Mouse (Mus musculus) liver, postnatal 0 days (tissue): ENCODE measurements around the gene Atl1. TPM values are rescaled to one million over a fixed set of nuclear protein-coding genes. Genes with fewer than 3 reads are reported as not detected.

Source experiments
- ATAC-seq: fragments of 200-750 bp; cut with Nextera tagmentation; 2 replicates; pipeline ENCODE4 v1.8.0; 2017; ENCODE audit warnings: mild to moderate bottlenecking, moderate library complexity
- DNase-seq: peaks from one replicate; pipeline ENCODE4 v3.0.0-alpha.2; 2016
- H3K27ac ChIP-seq: fragments of 300-500 bp; sonication (generic); 2 replicates; pipeline ENCODE4 v1.5.1; 2014; ENCODE audit warnings: antibody characterized with exemption, moderate library complexity, mild to moderate bottlenecking, low read depth
- H3K27me3 ChIP-seq: fragments of 300-500 bp; sonication (generic); 2 replicates; pipeline ENCODE4 v1.6.1; 2014; ENCODE audit warnings: low read length, control low read depth, mixed read lengths; ENCODE audit not compliant: insufficient read depth
- H3K36me3 ChIP-seq: fragments of 300-500 bp; sonication (generic); replicated peaks from 2 replicates; pipeline ENCODE4 v1.6.1; 2014; ENCODE audit warnings: mild to moderate bottlenecking, control low read depth, low read length, moderate library complexity, mixed read lengths; ENCODE audit not compliant: insufficient read depth
- H3K4me1 ChIP-seq: fragments of 300-500 bp; sonication (generic); 2 replicates; pipeline ENCODE4 v1.6.1; 2014; ENCODE audit warnings: antibody characterized with exemption, mild to moderate bottlenecking, control low read depth; ENCODE audit not compliant: insufficient read depth
- H3K4me2 ChIP-seq: fragments of 300-500 bp; sonication (generic); 2 replicates; pipeline ENCODE4 v1.6.1; 2014; ENCODE audit warnings: low read depth, mild to moderate bottlenecking, low read length, moderate library complexity, mixed read lengths
- H3K4me3 ChIP-seq: fragments of 300-500 bp; sonication (generic); 2 replicates; pipeline ENCODE4 v1.5.1; 2014; ENCODE audit warnings: low read depth, low read length
- H3K9ac ChIP-seq: fragments of 300-500 bp; sonication (generic); replicated peaks from 2 replicates; pipeline ENCODE4 v1.6.1; 2014; ENCODE audit warnings: mild to moderate bottlenecking, moderate library complexity
- H3K9me3 ChIP-seq: fragments of 300-500 bp; sonication (generic); 2 replicates; pipeline ENCODE4 v1.6.1; 2016; ENCODE audit warnings: mild to moderate bottlenecking, control low read depth, low read length, mixed read lengths
- CTCF ChIP-seq: sonication (generic); IDR thresholded peaks from 2 replicates; pipeline ENCODE4 v1.5.1; 2016; ENCODE audit warnings: antibody characterized with exemption, low read depth
- EP300 ChIP-seq: IDR thresholded peaks from 2 replicates; pipeline ENCODE4 v1.6.1; 2016; ENCODE audit warnings: antibody characterized with exemption, low read depth, mild to moderate bottlenecking
- WGBS: fragments of 180-500 bp; shearing (Covaris S2); extraction: QIAGEN DNeasy Blood & Tissue Kit; methylation state at CpG from one replicate; pipeline ENCODE4 v1.1.7; 2014; ENCODE audit not compliant: insufficient replicate concordance; 5-methylcytosine and 5-hydroxymethylcytosine counted together
- polyA plus RNA-seq: library from polyadenylated mRNA; unstranded; fragments of >200 nt; fragmentation: Nextera tagmentation; extraction: Ambion mirVana; gene quantifications from 2 replicates; pipeline ENCODE4 v1.2.1, GENCODE M21; 2015

Atl1 gene
- polyA plus RNA-seq, 1 experiment from 2014 or later: 1.0 TPM

- Histone ChIP-seq H3K4me1 (no peaks in the 10 kb centered on the region), H3K27me3 (no peaks in the 10 kb centered on the region), H3K9ac (no peak overlapping the region), H3K36me3 (no peaks in the 10 kb centered on the region), H3K27ac (no peak overlapping the region), H3K4me3 (no peak overlapping the region), H3K4me2 (no peak overlapping the region), H3K9me3 (no peaks in the 10 kb centered on the region)
- TF ChIP-seq EP300 (no peak), CTCF (no peak)
- ATAC-seq: no peak
- WGBS: 66% methylated on average over 2 of the region's 2 CpGs
- DNase-seq: no peak
These were observed 25.5 kb downstream of the Atl1 start for GRCm38 (mm10) chr12:69917870-69918269.

GRCm38 (mm10) chr12:69922099-69922498, 29.7 kb downstream of the Atl1 start:
- peak; percentile 14; the same call in 1 of the 2 replicates for ATAC-seq

GRCm38 (mm10) chr12:69923128-69923527, 30.7 kb downstream of the Atl1 start:
- Histone ChIP-seq H3K4me3 (no peak overlapping the region), H3K36me3 (no peaks in the 10 kb centered on the region), H3K4me2 (no peak overlapping the region), H3K9ac (no peak overlapping the region), H3K27me3 (no peaks in the 10 kb centered on the region), H3K9me3 (no peaks in the 10 kb centered on the region), H3K4me1 (peaks cover 5% of the 10 kb centered on the region), H3K27ac (no peak overlapping the region)
- DNase-seq (no peak), ATAC-seq (no peak)
- TF ChIP-seq CTCF: no peak
- 52% methylated on average over 3 of the region's 3 CpGs for WGBS

More at GRCm38 (mm10) chr12:69922099-69922498, 29.7 kb downstream of the Atl1 start:
- DNase-seq: no peak
- no peak overlapping the region for H3K4me3 ChIP-seq
- no peak overlapping the region for H3K4me2 ChIP-seq
- H3K9me3 ChIP-seq: no peaks in the 10 kb centered on the region
- TF ChIP-seq CTCF (no peak), EP300 (no peak)
- H3K36me3 ChIP-seq: no peaks in the 10 kb centered on the region
- H3K9ac ChIP-seq: no peak overlapping the region
- H3K27me3 ChIP-seq: no peaks in the 10 kb centered on the region
- H3K27ac ChIP-seq: peak overlapping the region; percentile 52; the same call in 1 of the 2 replicates
- 62% methylated on average over 1 of the region's 1 CpGs for WGBS
- peaks cover 5% of the 10 kb centered on the region for H3K4me1 ChIP-seq

- H3K27ac ChIP-seq: no peak overlapping the region
- no peaks in the 10 kb centered on the region for H3K36me3 ChIP-seq
- no peak overlapping the region for H3K9ac ChIP-seq
- DNase-seq (no peak), ATAC-seq (peak; percentile 56)
- WGBS: 45% methylated on average over 3 of the region's 3 CpGs
- no peak overlapping the region for H3K4me2 ChIP-seq
- TF ChIP-seq CTCF (no peak), EP300 (no peak)
- H3K4me1 ChIP-seq: peaks cover 5% of the 10 kb centered on the region
- no peaks in the 10 kb centered on the region for H3K27me3 ChIP-seq
- H3K4me3 ChIP-seq: no peak overlapping the region
- H3K9me3 ChIP-seq: no peaks in the 10 kb centered on the region
These were observed 31.2 kb downstream of the Atl1 start for GRCm38 (mm10) chr12:69923603-69924002.

GRCm38 (mm10) chr12:69924012-69924411, 31.6 kb downstream of the Atl1 start:
- ATAC-seq (peak; percentile 60), DNase-seq (peak; percentile 70)
- H3K27ac ChIP-seq: no peak overlapping the region
- 16% methylated on average over 5 of the region's 5 CpGs for WGBS
- H3K27me3 ChIP-seq: no peaks in the 10 kb centered on the region
- TF ChIP-seq CTCF: peak; percentile 85
- TF ChIP-seq EP300: no peak
- no peaks in the 10 kb centered on the region for H3K9me3 ChIP-seq
- no peak overlapping the region for H3K4me3 ChIP-seq
- H3K9ac ChIP-seq: no peak overlapping the region
- peaks cover 5% of the 10 kb centered on the region for H3K4me1 ChIP-seq
- no peaks in the 10 kb centered on the region for H3K36me3 ChIP-seq
- H3K4me2 ChIP-seq: no peak overlapping the region

- no peak overlapping the region for H3K4me3 ChIP-seq
- DNase-seq (no peak), ATAC-seq (peak; percentile 61)
- TF ChIP-seq EP300: no peak
- no peak for TF ChIP-seq CTCF
- no peak overlapping the region for H3K27ac ChIP-seq
- peaks cover 5% of the 10 kb centered on the region for H3K4me1 ChIP-seq
- no peak overlapping the region for H3K4me2 ChIP-seq
- H3K9ac ChIP-seq: no peak overlapping the region
- H3K9me3 ChIP-seq: no peaks in the 10 kb centered on the region
- H3K27me3 ChIP-seq: no peaks in the 10 kb centered on the region
- 47% methylated on average over 7 of the region's 7 CpGs for WGBS
- no peaks in the 10 kb centered on the region for H3K36me3 ChIP-seq
These were observed 34.3 kb downstream of the Atl1 start for GRCm38 (mm10) chr12:69926716-69927115.

GRCm38 (mm10) chr12:69937731-69938130, 45.3 kb downstream of the Atl1 start:
- Histone ChIP-seq H3K4me3 (no peak overlapping the region), H3K36me3 (no peaks in the 10 kb centered on the region), H3K27me3 (no peaks in the 10 kb centered on the region), H3K9ac (no peak overlapping the region), H3K27ac (no peak overlapping the region), H3K9me3 (no peaks in the 10 kb centered on the region), H3K4me2 (no peak overlapping the region), H3K4me1 (0 out of 2 replicates have a peak, but pooled peaks cover 4% of the 10 kb centered on the region)
- WGBS: 67% methylated on average over 5 of the region's 5 CpGs
- DNase-seq (no peak), ATAC-seq (no peak)
- TF ChIP-seq CTCF: no peak
- TF ChIP-seq EP300: no peak
